Mouse (Mus musculus): ENCODE results near the gene Washc4.

DNA sequence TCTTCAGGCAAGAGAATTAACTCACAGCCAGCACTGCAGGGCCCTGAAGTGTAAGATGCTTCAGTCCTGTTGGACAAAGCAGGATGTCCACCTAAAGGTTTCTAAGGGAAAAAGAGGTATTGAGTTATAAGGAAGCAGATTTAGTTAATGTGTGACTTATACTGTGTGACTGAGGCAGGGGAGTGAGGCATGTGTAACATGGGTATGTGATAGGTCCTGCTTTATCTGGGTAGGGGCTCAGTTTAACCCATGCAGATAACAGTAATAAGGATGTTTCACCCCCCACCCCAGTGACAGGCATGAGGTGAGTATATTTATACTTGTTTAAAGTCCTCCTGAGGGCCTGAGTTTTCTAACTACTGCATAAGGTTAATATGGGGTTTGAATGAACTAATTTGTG is 19.5 kb downstream of the Washc4 start:
- no peak for TF ChIP-seq CTCF (IDR thresholded peaks at IDR 0.05; ENCODE audit: low read depth, low read length)
- TF ChIP-seq POLR2AphosphoS5 (IDR thresholded peaks at IDR 0.05; ENCODE audit: insufficient replicate concordance, low read depth, low read length), result no peak
